Mouse (Mus musculus) stomach, postnatal 0 days (tissue): ENCODE data around the gene Gm17019.
"Not testable (repeated sequence)": the region's sequence is repeated elsewhere in the genome, so short reads cannot be mapped to it uniquely, and the experiment has no call there.

Experiments used
- CTCF ChIP-seq: IDR thresholded peaks from 2 replicates; pipeline ENCODE4 v1.5.1; 2016; ENCODE audit warnings: antibody characterized with exemption, low read depth, mild to moderate bottlenecking, moderate library complexity
- EP300 ChIP-seq: optimal IDR thresholded peaks from 2 replicates; pipeline ENCODE3; 2016; ENCODE audit warnings: antibody characterized with exemption

- TF ChIP-seq EP300: not testable (repeated sequence)
- peak; percentile 22 for TF ChIP-seq CTCF
Measured at GRCm38 (mm10) chr5:14986649-14987387, 46.0 kb downstream of the Gm17019 start.
